Mouse (Mus musculus): ENCODE data around the gene Efcc1. TPM values are rescaled to one million over a fixed set of nuclear protein-coding genes. Genes with fewer than 3 reads are reported as not detected.

Efcc1 gene
- 1.2 TPM for polyA plus RNA-seq (2015; fragmentation: Illumina TruSeq; extraction: RNeasy Lipid Tissue Mini Kit (QIAGEN cat#74804); ENCODE audit: insufficient read depth, low read depth, low replicate concordance)

GRCm38 (mm10) chr6:87730591-87731462 is at the start of gene Efcc1:
Efcc1 (plus strand) TSS chr6:87730869.

DNA sequence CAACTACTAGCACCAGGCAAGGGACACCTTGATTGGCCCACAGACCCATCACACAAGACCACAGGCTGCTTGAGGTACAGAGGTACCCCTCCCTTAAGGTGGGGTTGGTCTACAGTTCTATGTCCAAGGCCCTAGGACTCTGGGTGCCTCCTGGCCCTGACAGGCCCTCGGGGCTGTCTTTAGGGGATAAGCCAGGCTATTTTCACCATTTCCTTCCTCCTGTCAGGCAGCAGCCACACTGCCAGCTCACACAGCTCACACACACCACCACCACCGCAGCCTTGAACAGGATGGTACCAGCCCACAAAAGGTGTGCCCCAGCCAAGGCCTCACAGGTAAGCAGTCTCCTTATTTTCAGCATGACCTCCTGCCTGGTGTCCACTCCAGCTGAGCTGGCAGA is 47.2 kb downstream of the Efcc1 start, which contains the start of gene Gp9:
Gp9 (plus strand) TSS at position 231 of the 400 bp plus-strand sequence.

Other genes starting within 250 kb of the Efcc1 start
- gene Arhgap25, start 197.6 kb upstream of the Efcc1 start, polyA plus RNA-seq (2015; fragmentation: Illumina TruSeq; extraction: RNeasy Lipid Tissue Mini Kit (QIAGEN cat#74804); ENCODE audit: insufficient read depth, low read depth, low replicate concordance), result 1.6 TPM
- gene Prokr1, start 140.1 kb upstream of the Efcc1 start, polyA plus RNA-seq (2015; fragmentation: Illumina TruSeq; extraction: RNeasy Lipid Tissue Mini Kit (QIAGEN cat#74804); ENCODE audit: insufficient read depth, low read depth, low replicate concordance), result 0.26 TPM
- 1.2 TPM for gene Aplf, start 58.7 kb upstream of the Efcc1 start, polyA plus RNA-seq (2015; fragmentation: Illumina TruSeq; extraction: RNeasy Lipid Tissue Mini Kit (QIAGEN cat#74804); ENCODE audit: insufficient read depth, low read depth, low replicate concordance)
- not detected for gene Gp9, start 47.2 kb downstream of the Efcc1 start, polyA plus RNA-seq (2015; fragmentation: Illumina TruSeq; extraction: RNeasy Lipid Tissue Mini Kit (QIAGEN cat#74804); ENCODE audit: insufficient read depth, low read depth, low replicate concordance)
- gene Rab43, start 81.3 kb downstream of the Efcc1 start, polyA plus RNA-seq (2015; fragmentation: Illumina TruSeq; extraction: RNeasy Lipid Tissue Mini Kit (QIAGEN cat#74804); ENCODE audit: insufficient read depth, low read depth, low replicate concordance), result 4.3 TPM
- gene Gm45140, start 104.9 kb downstream of the Efcc1 start, polyA plus RNA-seq (2015; fragmentation: Illumina TruSeq; extraction: RNeasy Lipid Tissue Mini Kit (QIAGEN cat#74804); ENCODE audit: insufficient read depth, low read depth, low replicate concordance), result 0.72 TPM
- gene Isy1, start 107.9 kb downstream of the Efcc1 start, polyA plus RNA-seq (2015; fragmentation: Illumina TruSeq; extraction: RNeasy Lipid Tissue Mini Kit (QIAGEN cat#74804); ENCODE audit: insufficient read depth, low read depth, low replicate concordance), result 3.9 TPM
- 82.7 TPM for gene Cnbp, start 120.2 kb downstream of the Efcc1 start, polyA plus RNA-seq (2015; fragmentation: Illumina TruSeq; extraction: RNeasy Lipid Tissue Mini Kit (QIAGEN cat#74804); ENCODE audit: insufficient read depth, low read depth, low replicate concordance)
- 33.3 TPM for gene Copg1, start 156.9 kb downstream of the Efcc1 start, polyA plus RNA-seq (2015; fragmentation: Illumina TruSeq; extraction: RNeasy Lipid Tissue Mini Kit (QIAGEN cat#74804); ENCODE audit: insufficient read depth, low read depth, low replicate concordance)
- 7.3 TPM for gene Hmces, start 183.1 kb downstream of the Efcc1 start, polyA plus RNA-seq (2015; fragmentation: Illumina TruSeq; extraction: RNeasy Lipid Tissue Mini Kit (QIAGEN cat#74804); ENCODE audit: insufficient read depth, low read depth, low replicate concordance)